Mouse (Mus musculus): ENCODE results near the gene Slc22a4.
"Not testable (repeated sequence)": the region's sequence is repeated elsewhere in the genome, so short reads cannot be mapped to it uniquely, and the experiment has no call there.

Slc22a4 gene

DNA sequence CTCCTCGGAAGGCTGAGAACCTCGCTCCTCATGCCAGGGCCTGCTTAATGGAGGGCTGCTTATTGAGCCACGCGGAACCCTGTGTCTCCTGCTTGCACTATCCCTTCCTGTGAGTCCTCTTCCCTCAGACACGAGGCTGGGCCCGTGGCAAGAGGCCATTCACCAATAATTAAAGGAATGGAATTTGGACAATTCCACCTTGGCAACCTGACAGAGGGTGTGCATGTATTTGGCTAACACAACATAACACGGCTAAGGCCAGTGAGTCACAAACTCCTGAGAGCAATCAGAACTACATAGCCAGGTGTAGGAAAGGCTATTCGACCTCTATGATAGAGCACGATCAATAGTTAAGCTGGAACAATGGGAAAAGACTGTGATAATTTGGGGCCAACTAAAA lies 23.7 kb downstream of the Slc22a4 start:
- DNase-seq, result peak; percentile 92

DNA sequence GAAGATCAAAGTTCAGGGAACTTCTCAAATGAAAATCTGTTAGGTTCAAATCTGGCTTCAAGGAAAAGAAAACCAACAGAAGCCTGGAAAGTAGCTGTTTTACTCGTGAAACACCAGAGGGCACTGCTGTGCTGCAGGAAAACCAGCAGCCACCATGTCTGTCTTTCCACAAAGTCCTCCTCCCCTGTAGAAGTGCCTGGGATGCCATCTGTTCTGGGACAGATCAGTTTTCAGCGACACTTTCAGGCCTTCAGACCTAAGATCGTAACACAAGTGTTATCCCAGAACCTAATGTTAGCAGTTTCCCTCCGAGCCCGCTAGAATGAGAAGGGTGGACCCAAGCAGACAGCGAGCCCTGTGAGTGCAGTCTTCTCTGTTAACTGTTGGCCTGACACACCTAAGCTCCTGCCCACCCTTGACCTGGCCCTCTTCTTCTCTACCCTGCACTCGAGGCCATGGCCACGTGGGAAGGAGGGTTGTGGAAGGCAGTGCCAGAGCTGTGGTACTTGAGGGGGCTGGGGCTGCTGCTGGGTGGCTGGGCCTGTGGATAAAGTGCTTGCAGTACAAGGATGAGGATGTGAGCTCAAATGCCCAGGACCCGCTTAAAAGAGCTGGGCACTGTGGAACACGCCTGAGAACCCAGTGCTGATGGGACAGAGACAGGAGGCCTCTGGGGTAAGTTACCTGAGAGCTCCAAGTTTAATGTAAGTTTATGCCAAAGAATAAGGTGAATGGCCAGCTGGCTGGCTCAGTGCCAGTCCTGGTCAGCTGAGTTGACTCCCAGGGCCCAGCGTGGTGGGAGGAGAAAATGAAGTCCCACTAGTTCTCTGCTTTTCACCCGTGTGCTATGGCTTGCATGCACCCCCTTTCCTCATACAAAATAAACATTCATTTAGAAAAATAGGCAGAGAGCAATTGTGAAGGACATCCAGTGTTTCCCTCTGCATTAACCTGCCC lies 24.9 kb downstream of the Slc22a4 start:
- peak; percentile 87 for DNase-seq

DNA sequence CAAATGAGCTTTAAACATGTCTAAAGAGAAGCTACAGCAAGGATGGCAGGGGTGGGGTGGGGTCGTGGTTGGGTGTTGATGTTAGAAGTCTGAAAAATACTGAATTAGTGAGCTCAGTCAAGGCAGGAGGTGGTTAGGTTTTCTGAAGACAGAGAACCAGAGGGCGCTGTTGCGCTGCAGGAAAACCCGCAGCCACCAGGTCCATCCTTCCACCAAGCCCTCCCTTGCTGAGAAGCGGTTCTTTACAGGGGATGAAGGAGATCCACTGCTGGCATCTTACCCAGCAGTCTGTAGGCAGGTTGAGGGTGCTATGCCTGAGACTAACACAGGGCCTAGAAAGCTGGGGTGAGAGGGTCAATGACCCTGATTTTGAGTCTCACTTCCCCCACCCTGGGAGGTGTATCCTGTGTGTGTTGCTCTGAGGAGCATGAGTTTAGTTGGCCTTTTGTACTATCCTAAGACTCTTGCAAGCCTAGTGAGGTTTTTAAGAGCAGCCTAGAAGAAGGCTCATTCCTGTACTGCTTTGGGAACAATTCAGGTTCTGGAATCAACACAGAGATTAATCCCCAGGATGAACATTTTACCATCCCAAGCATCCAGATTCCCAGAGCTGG lies 25.6 kb downstream of the Slc22a4 start:
- DNase-seq, result peak; percentile 95

DNA sequence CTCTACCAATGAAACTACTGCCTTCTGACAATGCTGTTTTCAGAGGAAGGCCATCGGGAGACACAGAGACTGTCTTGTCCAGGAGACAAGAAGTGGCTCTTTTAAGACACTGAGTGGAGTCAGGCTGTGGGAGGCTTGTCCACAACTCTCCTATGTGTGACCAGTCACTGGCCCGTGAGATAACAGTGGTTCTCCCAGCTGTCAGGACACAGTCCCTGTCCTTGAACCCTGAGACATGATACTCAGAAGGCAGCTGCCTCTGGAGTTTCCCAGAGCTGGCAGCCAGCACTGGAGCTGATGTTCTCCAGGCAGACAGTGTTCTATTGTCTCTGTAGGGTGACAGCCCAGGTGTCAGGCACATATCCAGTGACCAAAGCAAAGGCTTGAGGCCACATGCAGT lies 30.2 kb downstream of the Slc22a4 start:
- DNase-seq, result peak; percentile 82

DNA sequence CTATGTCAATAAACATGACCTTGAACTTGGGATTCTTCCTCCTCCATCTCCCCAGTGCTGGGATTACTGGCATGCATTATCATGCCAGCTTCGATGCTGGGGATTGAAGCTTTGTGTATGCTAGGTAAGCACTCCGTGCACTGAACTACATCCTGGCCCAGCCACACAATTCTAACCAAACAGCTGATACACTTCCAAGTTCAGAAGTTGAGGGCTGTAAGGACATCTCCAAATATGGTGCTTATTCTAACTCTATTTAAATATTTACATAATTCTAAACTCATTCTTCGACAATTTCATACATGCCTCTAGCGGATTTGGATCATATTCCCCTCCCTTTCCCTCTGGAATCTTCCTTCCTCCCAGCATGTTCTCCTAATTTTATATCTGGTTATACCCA lies 35.6 kb downstream of the Slc22a4 start:
- DNase-seq, result peak; percentile 42

DNA sequence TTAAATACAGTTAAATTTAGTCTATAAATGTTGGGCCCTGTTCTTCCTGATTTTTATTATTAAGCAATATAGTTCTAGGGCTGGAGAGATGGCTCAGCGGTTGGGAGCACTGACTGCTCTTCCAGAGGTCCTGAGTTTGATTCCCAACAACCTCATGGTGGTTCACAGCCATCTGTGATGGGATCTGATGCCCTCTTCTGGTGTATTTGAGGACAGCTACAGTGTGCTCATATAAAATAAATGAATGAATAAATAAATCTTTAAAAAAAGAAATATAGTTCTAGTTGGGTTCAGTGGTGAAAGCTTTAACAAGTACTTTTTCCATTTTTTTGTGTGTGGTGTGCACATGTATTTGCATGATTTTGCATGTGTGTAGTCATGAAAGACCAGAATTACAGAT lies 38.7 kb downstream of the Slc22a4 start:
- DNase-seq, result peak; percentile 39

DNA sequence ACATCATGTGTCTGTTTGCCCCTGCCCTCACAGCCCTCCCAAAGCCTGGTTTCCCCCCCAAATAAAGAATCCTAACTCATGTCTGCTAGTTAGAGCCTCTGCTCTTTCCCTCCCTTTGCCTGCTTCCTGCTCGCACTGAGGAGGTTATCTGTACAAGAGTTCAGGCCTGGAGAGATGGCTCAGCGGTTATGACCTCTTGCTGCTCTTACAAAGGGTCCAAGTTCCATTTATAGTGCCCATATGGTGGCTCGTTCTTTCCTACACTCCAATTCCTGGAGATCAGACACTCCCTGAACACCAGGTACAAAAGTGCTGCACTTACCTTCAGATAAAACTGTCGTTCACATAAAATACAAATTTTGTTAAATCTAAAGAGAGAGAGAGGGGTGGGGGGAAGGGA lies 39.8 kb downstream of the Slc22a4 start:
- peak; percentile 35 for DNase-seq

DNA sequence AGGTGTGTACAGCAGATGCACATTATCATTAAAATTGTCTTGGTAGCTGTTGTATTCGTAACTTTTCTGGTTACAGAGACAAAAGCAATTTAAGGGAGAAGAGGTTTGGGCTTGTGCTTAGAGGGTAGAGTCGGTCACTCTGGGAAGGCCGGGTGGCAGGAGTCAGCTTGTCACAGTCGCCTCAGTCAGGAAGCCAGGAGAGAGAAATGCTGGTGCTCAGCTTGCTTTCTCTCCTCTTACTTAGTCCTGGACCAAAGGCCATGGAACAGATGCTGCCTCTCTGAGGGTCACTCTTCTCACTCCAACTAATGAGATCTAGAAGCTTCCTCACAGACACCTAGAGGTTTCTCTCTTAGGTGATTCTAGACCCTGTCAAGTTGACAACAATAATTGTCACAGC lies 46.5 kb downstream of the Slc22a4 start:
- peak; percentile 64 for DNase-seq

DNA sequence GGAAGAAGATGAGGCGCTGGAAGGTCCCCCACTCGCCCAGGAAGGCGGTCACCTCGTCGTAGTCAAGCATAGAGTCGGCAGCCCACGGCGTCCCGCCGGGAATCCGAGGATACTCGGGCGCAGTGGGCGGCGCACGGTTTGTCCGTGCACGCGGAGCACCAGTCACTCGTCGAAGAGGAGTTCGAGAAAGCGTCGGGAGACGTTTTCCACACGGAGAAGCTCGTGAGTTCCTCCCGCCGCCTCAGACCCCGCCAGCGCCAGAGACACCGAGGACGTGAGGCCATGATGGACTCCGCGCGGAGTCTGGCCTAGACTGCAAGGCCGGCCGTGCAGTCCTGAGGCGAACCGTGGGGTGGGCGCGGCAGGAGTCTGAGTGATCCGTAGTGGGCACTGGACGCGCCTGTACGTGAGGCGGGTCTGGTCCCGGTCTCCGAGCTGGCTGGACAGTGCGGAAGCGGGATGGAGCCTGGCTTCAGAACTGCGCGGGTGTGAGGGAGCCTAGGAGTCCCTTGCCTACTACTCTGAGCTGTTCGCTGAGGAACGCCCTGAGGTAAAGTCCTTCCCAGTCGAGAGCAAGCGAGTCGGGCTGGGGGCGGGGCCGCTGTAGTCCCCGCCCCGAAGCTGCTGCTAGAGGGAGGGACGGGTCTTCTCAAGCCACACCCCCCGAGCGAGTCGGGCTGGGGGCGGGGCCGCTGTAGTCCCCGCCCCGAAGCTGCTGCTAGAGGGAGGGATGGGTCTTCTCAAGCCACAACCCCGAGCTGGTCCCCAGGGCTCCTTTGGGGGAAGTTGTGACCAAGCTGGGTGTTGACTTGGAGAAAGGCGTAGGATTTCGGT lies 47.9 kb downstream of the Slc22a4 start, which contains the start of gene Slc22a21:
Gene Slc22a21, minus strand, starts transcription at position 545 of the 834 bp plus-strand sequence.
- peak; percentile 98 for DNase-seq

DNA sequence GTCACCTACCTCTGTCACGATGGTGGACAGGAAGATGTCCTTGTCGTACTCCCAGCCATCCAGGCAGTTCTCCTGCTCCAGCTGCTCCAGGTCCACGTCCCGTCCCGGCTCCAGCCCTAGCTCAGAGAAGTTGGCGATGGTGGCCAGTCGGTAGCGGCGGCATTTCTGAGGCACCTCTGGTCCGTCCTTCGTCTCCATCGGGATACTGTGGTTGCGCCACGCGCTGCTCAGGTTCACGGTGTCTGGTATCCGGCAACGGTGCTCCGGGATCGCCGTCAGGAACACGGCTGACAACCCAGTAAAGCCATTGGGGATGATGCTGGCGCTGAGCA lies 48.5 kb downstream of the Slc22a4 start:
- peak; percentile 92 for DNase-seq

DNA sequence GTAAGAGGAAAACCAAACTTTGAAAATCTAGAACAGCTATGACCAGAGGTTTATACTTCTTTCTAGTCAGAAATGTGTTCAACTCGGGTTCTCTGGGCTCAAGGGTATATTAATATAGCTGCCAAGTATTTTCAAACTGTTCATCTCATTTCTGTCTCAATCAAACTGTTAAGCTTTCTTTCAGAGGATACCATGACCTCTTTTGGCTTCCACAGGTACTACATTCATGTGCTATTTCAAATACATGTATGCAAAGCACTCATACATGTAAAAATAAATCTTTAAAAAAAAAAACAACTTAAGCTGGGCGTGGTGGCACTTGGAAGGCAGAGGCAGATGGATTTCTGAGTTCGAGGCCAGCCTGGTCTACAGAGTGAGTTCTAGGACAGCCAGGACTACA lies 50.2 kb downstream of the Slc22a4 start:
- DNase-seq, result no peak

DNA sequence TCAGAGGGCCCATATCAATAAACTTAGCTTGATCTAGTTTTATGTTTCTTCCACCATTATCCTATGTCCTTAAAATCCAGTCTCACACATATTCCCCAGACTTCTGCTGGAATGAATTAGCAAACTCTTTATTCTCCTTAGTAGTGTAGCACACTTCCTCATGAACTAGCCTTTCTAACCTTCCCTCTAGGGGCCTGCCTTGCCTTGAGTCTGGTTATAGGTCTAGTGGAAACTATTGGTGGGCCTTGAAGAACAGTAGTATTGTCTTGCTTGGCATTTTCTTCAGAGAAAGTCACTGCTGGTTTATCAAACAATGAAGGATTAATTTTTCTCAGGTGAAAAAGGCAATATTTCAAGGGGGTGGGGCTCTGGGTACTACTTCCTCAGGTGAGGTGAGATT lies 52.3 kb downstream of the Slc22a4 start:
- peak; percentile 56 for DNase-seq

DNA sequence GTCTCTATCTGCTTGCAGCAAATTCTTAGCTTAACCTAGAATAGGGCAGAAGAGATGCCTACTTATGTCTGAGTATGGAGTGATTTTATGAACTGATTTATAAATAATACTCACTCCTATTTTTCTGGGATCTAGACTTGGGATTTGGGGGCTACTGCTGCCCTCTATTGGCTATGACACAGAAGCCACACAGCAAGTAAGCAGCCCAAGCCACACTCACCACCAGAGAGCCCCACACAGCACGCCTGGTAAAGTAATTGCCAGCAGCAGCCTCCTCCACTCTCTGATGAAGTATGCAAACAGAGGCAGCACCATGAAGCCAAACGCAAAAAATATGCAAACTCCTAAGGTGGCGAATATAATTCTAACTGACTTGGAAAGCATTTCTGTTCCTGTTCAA lies 68.9 kb downstream of the Slc22a4 start:
- no peak for DNase-seq

DNA sequence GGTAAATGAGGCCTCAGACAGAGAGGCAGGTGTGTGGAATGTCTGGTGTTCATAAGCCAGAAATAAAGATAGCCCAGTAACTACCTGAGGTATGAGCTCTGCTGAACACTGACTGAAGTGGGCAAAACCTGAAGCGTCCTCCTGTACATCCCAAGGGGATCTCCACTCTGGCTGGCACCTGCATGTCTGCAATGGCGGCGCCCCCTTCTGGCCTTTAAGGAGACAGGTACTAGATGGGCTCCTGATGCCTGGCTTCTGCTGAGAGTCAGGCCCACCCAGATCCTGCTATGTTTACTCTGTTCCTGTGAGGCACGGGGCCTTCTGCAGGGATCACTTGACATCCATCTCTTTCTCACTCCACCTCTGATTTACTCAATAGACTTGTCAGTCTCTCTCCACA lies 69.7 kb downstream of the Slc22a4 start:
- DNase-seq, result peak; percentile 90

DNA sequence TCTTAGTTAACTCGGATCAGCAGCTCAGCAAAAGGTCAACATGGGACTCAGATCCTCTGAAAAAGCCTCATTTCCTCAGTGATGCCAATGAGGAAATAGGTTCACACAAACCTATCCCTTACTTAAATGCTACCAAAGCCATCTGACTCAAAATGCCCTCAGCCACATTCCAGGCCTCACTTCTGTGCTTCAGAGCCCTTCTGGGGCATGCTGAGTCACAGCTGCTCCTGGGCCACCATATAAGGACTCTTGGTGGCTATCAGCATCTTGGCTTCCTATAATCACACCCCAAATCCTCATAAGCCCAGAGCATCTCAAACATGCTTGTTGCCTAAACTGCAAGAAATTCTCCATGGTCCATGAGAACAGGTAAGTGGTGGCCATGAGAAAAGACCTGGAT lies 71.3 kb downstream of the Slc22a4 start:
- no peak for DNase-seq

DNA sequence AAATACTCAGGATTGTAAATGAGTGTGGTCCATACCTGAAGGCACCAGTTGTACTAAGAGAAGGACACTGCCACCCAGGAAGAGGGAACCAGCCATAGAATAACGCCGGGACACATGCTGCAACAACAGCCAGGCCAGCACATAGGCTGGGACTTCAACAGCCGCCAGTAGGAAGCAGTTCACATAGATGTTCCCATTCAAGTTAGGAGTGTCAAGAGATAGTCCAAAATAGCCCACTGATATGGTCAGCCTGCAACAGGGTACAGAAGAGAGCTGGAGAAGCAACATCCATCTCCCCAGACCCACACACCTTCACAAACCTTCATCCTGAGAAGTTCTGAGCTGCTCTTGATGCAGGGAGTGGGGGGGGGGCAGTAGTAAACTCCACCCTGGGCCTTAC lies 73.2 kb downstream of the Slc22a4 start:
- no peak for DNase-seq

DNA sequence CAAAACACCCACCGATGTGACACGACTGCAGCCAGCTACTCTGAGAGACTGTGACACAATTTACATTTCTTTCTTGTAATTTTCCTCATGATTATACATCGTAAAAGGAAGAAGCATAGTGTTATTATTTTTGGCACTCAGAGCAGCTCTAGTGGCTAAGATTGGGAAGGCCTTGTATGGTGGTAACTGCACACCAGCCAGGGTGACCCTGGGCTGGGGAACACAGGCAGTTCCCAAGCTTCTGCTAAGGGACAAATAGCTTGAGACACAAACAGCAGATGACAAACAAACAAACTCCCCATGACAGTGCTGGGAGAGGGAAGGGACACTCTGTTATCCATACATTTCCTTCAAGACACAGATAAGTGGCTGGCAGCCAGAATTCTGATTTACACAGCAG lies 77.8 kb downstream of the Slc22a4 start:
- not testable (repeated sequence) for DNase-seq

All from heart, adult 11 months (tissue).